Mouse (Mus musculus): ENCODE measurements around the gene Reps1.

The Reps1 gene

DNA sequence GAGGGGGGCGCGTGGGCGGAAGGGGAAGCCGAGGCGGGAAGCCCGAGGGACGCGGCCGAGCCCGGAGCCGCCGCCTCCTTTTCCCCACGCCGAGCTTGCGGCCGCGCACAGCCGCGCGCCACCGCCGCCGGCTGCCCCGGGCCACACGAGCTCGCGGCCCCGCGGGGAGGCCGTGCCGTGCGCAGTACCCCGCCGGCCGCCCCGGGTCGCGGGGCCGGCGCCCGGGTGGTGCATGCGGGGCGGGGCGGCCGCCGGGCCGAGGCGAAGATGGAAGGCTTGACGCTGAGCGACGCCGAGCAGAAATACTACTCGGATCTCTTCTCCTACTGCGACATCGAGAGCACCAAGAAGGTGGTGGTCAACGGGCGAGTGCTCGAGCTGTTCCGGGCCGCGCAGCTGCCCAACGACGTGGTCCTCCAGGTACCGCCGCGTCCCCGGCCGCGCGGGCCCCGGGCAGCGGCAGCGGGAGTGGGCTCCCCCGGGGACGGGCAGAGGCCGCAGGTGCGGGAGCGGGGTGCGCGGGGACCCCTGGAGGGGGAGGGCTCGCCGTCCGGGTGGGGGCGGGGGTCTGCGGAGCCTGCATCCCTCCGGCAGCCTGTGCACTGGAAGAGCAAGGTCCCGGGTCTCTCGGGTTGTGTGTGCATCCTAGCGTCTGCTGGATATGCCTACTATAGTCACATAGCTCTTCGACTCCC lies at the start of gene Reps1:
Gene Reps1 (plus strand): TSS at position 166 of the 695 bp plus-strand sequence.
- DNase-seq (ENCODE audit: low read depth), result peak; percentile 43

DNA sequence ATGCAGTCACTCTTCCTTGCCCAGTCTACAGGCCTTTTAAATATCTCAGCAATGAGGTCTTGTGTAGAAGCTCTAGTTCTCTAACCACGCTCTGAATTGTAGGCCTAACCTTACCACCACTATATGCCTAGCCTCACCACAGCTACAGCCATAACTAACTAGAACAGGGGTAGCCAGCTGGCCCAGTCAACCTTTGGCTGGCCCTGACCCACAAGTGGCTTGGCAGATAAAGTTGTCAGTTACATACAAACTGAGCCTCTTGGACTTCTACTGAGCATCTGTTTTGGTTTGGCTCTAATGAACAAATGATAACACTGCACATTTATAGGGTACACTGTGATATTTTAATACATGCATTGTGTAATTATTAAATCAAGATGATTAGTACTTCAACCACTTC lies 48.9 kb upstream of the Reps1 start:
- no peak for DNase-seq (ENCODE audit: low read depth)

DNA sequence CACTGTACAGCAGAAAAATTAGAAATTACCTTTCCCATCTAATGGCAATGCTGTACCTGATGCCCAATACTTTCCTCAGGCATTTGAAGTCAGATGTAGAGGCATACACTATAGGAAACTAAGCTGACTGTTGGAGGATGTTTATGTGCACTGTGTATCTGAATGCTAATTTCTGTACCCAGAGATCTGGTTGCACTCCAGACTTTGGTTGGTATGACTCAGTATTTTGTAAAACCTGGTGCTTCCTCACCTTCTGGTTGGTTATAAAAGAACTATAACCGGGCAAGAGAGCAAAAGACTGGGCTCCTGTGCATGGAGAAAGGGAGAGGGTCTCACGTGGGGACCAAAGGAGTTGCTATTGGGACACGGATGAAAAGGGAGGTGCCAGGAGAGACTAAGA lies 48.4 kb upstream of the Reps1 start:
- DNase-seq (ENCODE audit: low read depth), result no peak

DNA sequence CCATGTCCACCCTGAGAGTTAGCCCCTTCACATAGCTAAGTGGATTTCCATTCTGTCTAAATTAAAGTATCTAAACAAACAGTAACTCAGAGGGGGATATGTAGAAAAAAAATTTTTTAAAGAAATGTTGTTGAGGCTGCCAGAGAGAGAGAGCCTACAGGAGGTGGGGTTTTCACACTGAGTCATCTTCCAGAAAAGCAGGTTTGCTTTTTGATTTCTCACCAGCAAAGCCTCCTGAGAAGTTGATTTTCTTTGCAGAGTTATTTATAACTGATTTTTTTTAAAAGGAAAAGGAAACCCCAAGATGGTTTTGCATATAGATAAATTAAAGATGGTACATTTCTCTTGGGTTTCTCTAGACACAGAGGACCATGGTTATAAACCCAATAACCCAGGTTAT lies 47.5 kb upstream of the Reps1 start:
- DNase-seq (ENCODE audit: low read depth), result no peak

DNA sequence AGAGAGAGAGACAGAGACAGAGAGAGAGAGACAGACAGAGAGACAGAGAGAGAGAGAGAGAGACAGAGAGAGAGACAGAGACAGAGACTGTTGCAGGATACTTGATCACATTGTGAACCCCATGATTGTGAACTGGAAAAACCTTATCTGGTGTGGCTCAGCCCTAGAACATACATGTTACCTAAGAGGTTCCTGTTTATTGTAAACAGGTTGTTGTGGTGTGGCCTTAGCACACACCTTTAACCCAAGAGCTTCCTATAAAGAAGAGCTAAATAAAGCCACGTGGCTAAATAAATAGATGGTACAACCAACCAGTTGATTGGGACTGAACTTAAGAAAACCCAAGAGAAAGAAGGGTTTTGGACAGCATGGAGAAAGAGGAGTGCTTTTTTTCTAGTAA lies 45.9 kb upstream of the Reps1 start:
- DNase-seq (ENCODE audit: low read depth), result no peak

DNA sequence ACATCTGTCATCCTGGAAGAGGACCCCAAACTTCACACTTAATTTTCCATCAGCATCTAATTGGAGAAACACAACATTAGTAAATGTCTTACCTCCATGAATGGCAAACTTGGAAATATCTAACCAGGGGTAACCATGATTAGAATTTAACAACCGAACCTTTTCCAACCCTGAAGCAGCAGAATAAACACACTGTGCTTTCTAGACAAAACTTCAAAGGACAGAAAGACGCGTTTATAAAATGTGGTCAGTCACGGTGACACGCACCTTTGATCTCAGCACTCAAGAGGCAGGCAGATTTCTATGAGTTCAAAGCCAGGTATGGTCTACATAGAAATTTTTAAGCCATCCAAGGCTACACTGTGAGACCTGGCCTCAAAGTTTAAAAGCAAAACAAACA lies 43.9 kb upstream of the Reps1 start:
- peak; percentile 23 for DNase-seq (ENCODE audit: low read depth)

- DNase-seq (ENCODE audit: low read depth), result no peak
Observed at GRCm38 (mm10) chr10:18020443-18020842, 35.2 kb upstream of the Reps1 start.

DNA sequence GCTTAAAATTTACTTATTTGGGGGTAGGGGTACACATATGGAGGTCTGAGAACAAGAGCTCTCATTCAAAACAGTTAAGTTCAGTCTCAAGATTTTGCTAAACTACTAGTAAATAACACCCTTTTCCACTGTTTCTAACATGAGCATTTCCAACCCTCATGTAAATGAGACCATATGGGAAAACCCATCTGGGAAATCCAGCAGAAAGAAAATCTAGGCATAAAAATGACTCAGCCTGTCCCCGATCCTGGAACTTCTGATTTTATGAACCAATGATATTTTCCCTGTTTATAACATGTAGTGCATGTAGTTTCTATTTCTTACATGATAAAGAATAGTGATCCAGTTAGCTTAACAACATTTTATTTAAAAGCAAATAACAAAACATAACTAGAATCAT lies 34.8 kb upstream of the Reps1 start:
- DNase-seq (ENCODE audit: low read depth), result no peak

GRCm38 (mm10) chr10:18021576-18022311 lies 33.9 kb upstream of the Reps1 start:
- DNase-seq (ENCODE audit: low read depth), result no peak

GRCm38 (mm10) chr10:18022312-18022711 lies 33.3 kb upstream of the Reps1 start:
- DNase-seq (ENCODE audit: low read depth), result peak; percentile 77

DNA sequence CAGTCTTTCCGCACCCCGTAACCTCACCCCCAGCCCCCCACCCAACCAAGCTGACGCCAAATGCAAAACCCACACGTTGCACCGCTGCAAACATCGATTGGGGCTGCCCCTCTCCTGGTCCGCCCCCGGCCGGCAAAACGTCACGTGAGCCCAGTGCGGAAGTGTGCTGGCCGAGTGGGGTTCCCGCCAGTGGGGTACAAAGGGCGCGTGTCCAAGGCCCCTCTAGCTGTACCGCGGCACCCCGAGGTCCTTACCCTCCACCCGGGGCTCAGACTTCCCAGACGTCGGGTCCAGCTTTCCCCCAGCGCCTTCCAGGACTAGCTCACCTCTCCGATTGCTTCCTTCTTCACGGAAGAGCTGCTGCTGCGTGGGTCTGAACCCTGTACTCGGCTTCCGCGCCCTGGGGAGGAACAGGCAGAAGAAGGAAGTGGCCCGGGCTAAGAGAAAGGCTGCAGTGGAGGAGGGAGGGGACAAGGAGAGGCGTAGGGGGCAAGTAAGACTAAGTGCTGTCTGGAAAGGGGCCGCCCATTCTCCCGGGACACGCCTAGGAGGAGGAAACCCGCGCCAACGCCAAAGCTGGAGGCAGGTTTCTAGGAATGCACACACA lies 32.8 kb upstream of the Reps1 start, which contains the start of gene Abracl:
Gene Abracl (minus strand): TSS at position 548 of the 607 bp plus-strand sequence.
- DNase-seq (ENCODE audit: low read depth), result peak; percentile 87

- no peak for DNase-seq (ENCODE audit: low read depth)
Observed at GRCm38 (mm10) chr10:18034408-18034807, 21.3 kb upstream of the Reps1 start.

DNA sequence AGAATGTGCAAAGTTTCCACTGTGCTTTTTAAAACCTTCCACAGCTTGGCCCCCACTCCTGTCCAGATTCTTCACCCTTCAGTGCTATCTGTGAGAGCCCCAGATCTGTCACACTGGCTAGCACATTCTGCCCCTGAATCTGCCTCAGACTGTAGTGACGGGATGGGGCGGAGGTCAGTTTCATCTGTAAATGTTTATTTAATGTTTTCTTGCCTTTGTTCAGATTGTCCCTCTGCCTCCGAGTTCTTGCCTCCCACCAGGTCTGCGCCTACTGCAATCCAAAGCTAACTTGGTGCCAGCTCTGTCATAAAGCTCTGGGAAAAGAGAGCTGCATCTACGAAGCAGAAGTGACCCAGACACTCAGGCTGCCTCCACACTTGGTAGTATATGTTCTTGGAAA lies 18.8 kb upstream of the Reps1 start:
- no peak for DNase-seq (ENCODE audit: low read depth)

GRCm38 (mm10) chr10:18046380-18046779 lies 9.3 kb upstream of the Reps1 start:
- DNase-seq (ENCODE audit: low read depth), result no peak

- DNase-seq (ENCODE audit: low read depth), result peak; percentile 44
Observed at GRCm38 (mm10) chr10:18047380-18048146, 8.1 kb upstream of the Reps1 start.

GRCm38 (mm10) chr10:18055009-18055695 lies 509 bp upstream of the Reps1 start:
- peak; percentile 89 for DNase-seq (ENCODE audit: low read depth)

- DNase-seq (ENCODE audit: low read depth), result peak; percentile 23
Observed at GRCm38 (mm10) chr10:18056391-18056745, 707 bp downstream of the Reps1 start.

DNA sequence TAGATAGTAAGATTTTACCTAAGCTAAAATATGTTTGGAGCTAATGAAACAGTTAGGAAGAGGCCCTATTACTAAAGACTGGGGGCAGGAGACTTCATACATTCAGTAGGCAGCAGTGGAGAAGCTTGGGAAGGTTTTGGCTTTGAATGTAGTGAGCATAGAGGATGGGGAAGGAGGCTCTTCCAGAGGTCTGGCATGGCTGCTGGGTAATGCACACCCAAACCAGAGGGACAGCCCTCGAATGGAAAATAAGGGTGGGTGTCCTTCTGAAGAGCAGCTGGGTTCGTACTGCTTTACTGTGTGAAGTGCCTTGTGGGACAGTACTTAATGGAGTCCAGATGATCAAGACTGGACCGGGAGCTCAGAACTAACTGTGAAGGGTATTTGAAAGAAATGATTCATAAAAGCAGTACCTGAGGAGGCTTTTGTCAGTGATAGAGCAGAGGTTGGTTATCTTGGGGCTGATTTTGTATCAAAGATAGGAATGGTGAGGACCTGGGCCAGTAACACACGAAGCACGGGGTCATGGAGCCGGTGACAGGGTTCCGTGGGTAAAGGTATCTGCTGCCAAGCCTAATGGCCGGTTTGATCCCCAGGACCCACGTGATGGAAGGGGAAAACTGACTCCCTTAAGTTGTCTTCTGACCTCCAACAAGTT lies 3.1 kb downstream of the Reps1 start:
- DNase-seq (ENCODE audit: low read depth), result no peak

GRCm38 (mm10) chr10:18059807-18060206 lies 4.1 kb downstream of the Reps1 start:
- no peak for DNase-seq (ENCODE audit: low read depth)

DNA sequence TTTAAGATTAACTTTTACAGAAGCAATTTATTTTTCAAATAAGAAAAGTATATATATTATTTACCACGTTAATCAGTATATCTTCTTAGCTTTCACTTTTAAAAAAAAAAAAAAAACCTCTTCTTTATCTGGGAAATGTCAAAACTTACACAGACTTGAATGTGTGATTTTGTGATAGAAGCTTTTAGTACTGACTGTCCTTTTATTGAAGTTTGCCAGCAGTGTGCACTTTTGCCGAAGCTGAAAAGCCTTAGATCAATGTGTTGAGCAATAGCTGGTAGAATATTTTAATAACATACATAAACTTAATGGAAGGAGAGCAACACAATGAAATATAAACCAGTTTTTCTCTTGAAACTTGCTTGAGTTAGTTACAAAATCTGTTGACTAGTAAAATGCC lies 5.1 kb downstream of the Reps1 start:
- DNase-seq (ENCODE audit: low read depth), result no peak

- DNase-seq (ENCODE audit: low read depth), result no peak
Observed at GRCm38 (mm10) chr10:18061533-18061932, 5.9 kb downstream of the Reps1 start.
